Mouse (Mus musculus) CH12.LX (cell line): Measurements from ENCODE around the gene Lmna. TPM values are rescaled to one million over a fixed set of nuclear protein-coding genes. Genes with fewer than 3 reads are reported as not detected.
A peak's percentile ranks its signal among the peaks of the same experiment; 100 is the strongest.

Source experiments
- DNase-seq: peaks from one replicate; pipeline ENCODE4 v3.0.0-alpha.2; 2013; ENCODE audit errors: extremely low read depth
- H3K27ac ChIP-seq: 2 replicates; pipeline ENCODE4 v1.5.1; 2012; ENCODE audit warnings: low read depth, mild to moderate bottlenecking, control low read depth, moderate library complexity; ENCODE audit not compliant: insufficient read depth
- H3K27me3 ChIP-seq: replicated peaks from 2 replicates; pipeline ENCODE3; 2012; ENCODE audit warnings: inconsistent platforms
- H3K36me3 ChIP-seq, 2 experiments: replicated peaks in 1 of 2; 2 replicates each; pipeline versions ENCODE3 to v1.6.1; 2012; ENCODE audit warnings: inconsistent platforms in 1 of 2, low read length in 1 of 2, mild to moderate bottlenecking in 1 of 2, mixed read lengths in 1 of 2, moderate library complexity in 1 of 2; ENCODE audit not compliant: control insufficient read depth in 1 of 2, insufficient read depth in 1 of 2
- H3K4me1 ChIP-seq, 2 experiments: 2 replicates each; pipeline ENCODE4 v1.6.1; 2012; ENCODE audit warnings: inconsistent platforms in 1 of 2, moderate library complexity in 1 of 2; ENCODE audit not compliant: insufficient read depth in 2 of 2, control insufficient read depth in 1 of 2
- H3K4me2 ChIP-seq: 2 replicates; pipeline ENCODE4 v1.6.1; 2012; ENCODE audit warnings: low read depth, mild to moderate bottlenecking, control low read depth; ENCODE audit not compliant: poor library complexity, insufficient read depth, severe bottlenecking
- H3K4me3 ChIP-seq, 3 experiments: fragments of 150-350 bp in 1 of 3; sonication (generic) in 1 of 3; replicated peaks in 1 of 3; 2 replicates each; pipeline versions ENCODE3 to v1.5.1; 2011 to 2012; ENCODE audit warnings: low read depth in 2 of 3, low read length in 2 of 3, mild to moderate bottlenecking in 2 of 3, moderate library complexity in 2 of 3, control low read depth in 1 of 3, improper control_type of control experiment in 1 of 3, inconsistent platforms in 1 of 3, mixed read lengths in 1 of 3; ENCODE audit not compliant: poor library complexity in 1 of 3
- H3K79me2 ChIP-seq: replicated peaks from 2 replicates; pipeline ENCODE4 v1.6.1; 2012; ENCODE audit warnings: mild to moderate bottlenecking, moderate library complexity; ENCODE audit not compliant: control insufficient read depth, poor library complexity, insufficient read depth, severe bottlenecking; ENCODE audit errors: extremely low read depth
- H3K9ac ChIP-seq: 2 replicates; pipeline ENCODE4 v1.6.1; 2012; ENCODE audit warnings: low read depth, mild to moderate bottlenecking, control low read depth, moderate library complexity; ENCODE audit not compliant: insufficient read depth
- H3K9me3 ChIP-seq: replicated peaks from 2 replicates; pipeline ENCODE3; 2012; ENCODE audit warnings: low read length, inconsistent platforms, mixed read lengths
- BHLHE40 ChIP-seq: IDR thresholded peaks from 2 replicates; pipeline ENCODE4 v1.6.1; 2011; ENCODE audit warnings: mild to moderate bottlenecking, low read depth, low read length, improper control_type of control experiment
- CHD1 ChIP-seq: IDR thresholded peaks from 2 replicates; pipeline ENCODE4 v1.6.1; 2012; ENCODE audit warnings: low read depth, low read length, improper control_type of control experiment, inconsistent platforms
- CTCF ChIP-seq, 2 experiments: IDR thresholded peaks in 1 of 2; conservative IDR thresholded peaks in 1 of 2; 2 replicates each; pipeline ENCODE4 v1.5.1; 2011 to 2012; ENCODE audit warnings: low read depth in 2 of 2, low read length in 2 of 2, improper control_type of control experiment in 1 of 2, inconsistent platforms in 1 of 2, mild to moderate bottlenecking in 1 of 2, moderate library complexity in 1 of 2
- E2F4 ChIP-seq: IDR thresholded peaks from 2 replicates; pipeline ENCODE4 v1.6.1; 2011; ENCODE audit warnings: low read depth, low read length, improper control_type of control experiment; ENCODE audit not compliant: insufficient replicate concordance
- EP300 ChIP-seq: IDR thresholded peaks from 2 replicates; pipeline ENCODE4 v1.6.1; 2011; ENCODE audit warnings: low read length, improper control_type of control experiment
- ETS1 ChIP-seq: conservative IDR thresholded peaks from 2 replicates; pipeline ENCODE4 v1.6.1; 2012; ENCODE audit warnings: low read depth, mild to moderate bottlenecking, inconsistent platforms, low read length, improper control_type of control experiment, moderate library complexity
- GABPA ChIP-seq: IDR thresholded peaks from 2 replicates; pipeline ENCODE4 v1.6.1; 2012; ENCODE audit warnings: low read depth, low read length, improper control_type of control experiment, inconsistent platforms; ENCODE audit not compliant: insufficient replicate concordance
- JUN ChIP-seq: IDR thresholded peaks from 2 replicates; pipeline ENCODE4 v1.6.1; 2011; ENCODE audit warnings: low read depth, mild to moderate bottlenecking, low read length, improper control_type of control experiment, moderate library complexity; ENCODE audit not compliant: insufficient read depth
- KAT2A ChIP-seq: IDR thresholded peaks from 2 replicates; pipeline ENCODE4 v1.6.1; 2012; ENCODE audit warnings: low read length, improper control_type of control experiment, inconsistent platforms; ENCODE audit not compliant: insufficient replicate concordance
- MAZ ChIP-seq: IDR thresholded peaks from 2 replicates; pipeline ENCODE4 v1.6.1; 2012; ENCODE audit warnings: low read depth, mild to moderate bottlenecking, inconsistent platforms, low read length, improper control_type of control experiment, moderate library complexity
- MYC ChIP-seq: IDR thresholded peaks from 2 replicates; pipeline ENCODE4 v1.6.1; 2011; ENCODE audit warnings: low read depth, mild to moderate bottlenecking, improper control_type of control experiment, low read length
- NELFE ChIP-seq: IDR thresholded peaks from 2 replicates; pipeline ENCODE4 v1.6.1; 2011; ENCODE audit warnings: low read depth, low read length, improper control_type of control experiment
- TBP ChIP-seq: conservative IDR thresholded peaks from 2 replicates; pipeline ENCODE4 v1.6.1; 2011; ENCODE audit warnings: low read depth, low read length, improper control_type of control experiment
- TCF12 ChIP-seq: IDR thresholded peaks from 2 replicates; pipeline ENCODE4 v1.6.1; 2014; ENCODE audit warnings: low read depth, mild to moderate bottlenecking, inconsistent platforms, low read length, improper control_type of control experiment
- UBTF ChIP-seq: IDR thresholded peaks from 2 replicates; pipeline ENCODE4 v1.6.1; 2012; ENCODE audit warnings: low read depth, mild to moderate bottlenecking, inconsistent platforms, low read length, improper control_type of control experiment, moderate library complexity
- USF1 ChIP-seq: IDR thresholded peaks from 2 replicates; pipeline ENCODE4 v1.6.1; 2014; ENCODE audit warnings: low read depth, mild to moderate bottlenecking, inconsistent platforms, low read length, improper control_type of control experiment
- ZC3H11A ChIP-seq: IDR thresholded peaks from 2 replicates; pipeline ENCODE4 v1.6.1; 2012; ENCODE audit warnings: low read depth, mild to moderate bottlenecking, inconsistent platforms, low read length, improper control_type of control experiment
- ZNF384 ChIP-seq: IDR thresholded peaks from 2 replicates; pipeline ENCODE4 v1.6.1; 2012; ENCODE audit warnings: low read depth, low read length, improper control_type of control experiment, inconsistent platforms
- dilution Hi-C: fragments of 300-500 bp; cut with MboI; formaldehyde crosslinking; loops from 2 replicates; pipeline ENCODE4 v1.14.3; 2020; ENCODE audit warnings: low sequenced_read_pairs; ENCODE audit not compliant: extremely low pct_unique_long_range_greater_than_20kb, extremely low pct_ligation_motif_present
- in situ Hi-C: fragments of 300-500 bp; cut with MboI; formaldehyde crosslinking; loops from 3 replicates; pipeline ENCODE4 v1.14.3; 2019; ENCODE audit warnings: low sequenced_read_pairs, low pct_ligation_motif_present, low pct_unique_long_range_greater_than_20kb, mixed read lengths
- polyA plus RNA-seq: library from polyadenylated mRNA; unstranded; fragments of >175 nt; gene quantifications from 2 replicates; pipeline ENCODE4 v1.2.1, GENCODE M21; 2012; ENCODE audit warnings: low read depth; ENCODE audit not compliant: insufficient read length
- total RNA-seq, 2 experiments: library from RNA; depleted of rRNA; stranded (reverse); fragments of 300-350 nt in 1 of 2; fragments of >200 nt in 1 of 2; gene quantifications; 2 replicates each; pipeline ENCODE4 v1.2.3; 2012 to 2014

The Lmna gene
- total and polyA plus RNA-seq, 3 experiments: 16.1 to 67.7 (median 17.2) TPM

DNA sequence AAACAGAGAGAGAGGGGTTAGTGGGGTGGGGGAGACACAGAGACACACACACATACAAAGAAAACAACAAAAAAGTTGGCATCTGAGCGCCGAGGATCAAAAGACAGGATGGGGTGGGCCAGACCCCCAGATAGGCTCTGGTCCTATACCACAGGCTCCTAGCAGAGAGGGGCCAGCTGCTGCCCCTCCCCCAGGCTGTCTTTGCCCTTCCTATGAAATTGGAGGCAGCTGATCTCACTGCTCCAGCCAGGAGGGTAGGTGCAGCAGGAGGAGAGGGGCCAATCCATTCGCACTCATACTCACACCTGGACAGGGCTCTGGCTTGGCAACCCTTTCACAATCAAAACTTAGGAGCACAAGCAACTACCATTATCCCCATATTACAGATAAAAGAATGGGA, 506 bp downstream of the Lmna start:
- H3K4me3 ChIP-seq: peak overlapping the region; percentile 49 to 61 (median 57)
- TF ChIP-seq MYC (no peak), KAT2A (no peak), BHLHE40 (no peak), EP300 (no peak), MAZ (no peak), USF1 (no peak), CTCF (conservative IDR thresholded peaks at IDR 0.05 in 1 of 2, IDR thresholded peaks at IDR 0.05 in 1 of 2; ENCODE audit: low read depth in 2 of 2, low read length in 2 of 2) (no peak), NELFE (no peak), UBTF (no peak), ZNF384 (no peak), E2F4 (no peak)
- H3K36me3 ChIP-seq: no peaks in the 10 kb centered on the region
- H3K27ac ChIP-seq: peak overlapping the region; percentile 74
- H3K27me3 ChIP-seq: no peaks in the 10 kb centered on the region
- in situ Hi-C loops (no loop called here), dilution Hi-C loops (no loop called here)
- H3K9me3 ChIP-seq: no peaks in the 10 kb centered on the region
- H3K4me2 ChIP-seq: peak overlapping the region; percentile 87
- no peak for DNase-seq
- peak overlapping the region; percentile 51; the same call in 1 of the 2 replicates for H3K9ac ChIP-seq
- H3K79me2 ChIP-seq: no peaks in the 10 kb centered on the region
- H3K4me1 ChIP-seq: peaks cover 27 to 80% of the 10 kb centered on the region in 2 experiments

DNA sequence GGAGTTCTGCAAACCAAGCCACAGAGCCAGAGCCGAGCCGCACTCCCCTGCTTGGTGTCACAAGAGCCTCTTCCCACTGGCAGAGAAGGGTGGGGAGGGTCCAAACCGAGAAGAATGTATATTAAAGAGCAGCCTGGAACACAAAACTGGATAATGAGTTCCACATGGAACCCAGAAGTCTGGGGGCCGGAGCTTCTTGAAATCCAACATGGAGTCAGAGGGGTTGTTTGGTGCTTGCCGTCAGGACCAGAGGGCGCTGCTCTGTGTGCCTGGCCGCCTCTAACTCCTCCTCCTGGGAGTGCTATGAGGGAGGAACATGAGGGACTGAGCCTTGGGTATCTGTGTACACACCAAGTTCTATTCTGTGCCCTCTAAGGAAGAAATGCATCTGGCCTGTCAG, 4.0 kb downstream of the Lmna start:
- H3K9me3 ChIP-seq: no peaks in the 10 kb centered on the region
- DNase-seq: no peak
- dilution Hi-C loops (no loop called here), in situ Hi-C loops (no loop called here)
- peaks cover 10% of the 10 kb centered on the region for H3K27me3 ChIP-seq
- TF ChIP-seq CHD1 (no peak), CTCF (conservative IDR thresholded peaks at IDR 0.05 in 1 of 2, IDR thresholded peaks at IDR 0.05 in 1 of 2; ENCODE audit: low read depth in 2 of 2, low read length in 2 of 2) (0 out of 4 replicates have a peak, but pooled peaks of 1 of the 2 experiments have one; percentile 14), GABPA (no peak), TBP (no peak), ETS1 (no peak), JUN (no peak), ZC3H11A (no peak), TCF12 (no peak), E2F4 (no peak)
- peaks cover 18 to 80% of the 10 kb centered on the region in 2 experiments for H3K4me1 ChIP-seq
- no peak overlapping the region for H3K4me3 ChIP-seq
- no peak overlapping the region for H3K27ac ChIP-seq
- no peak overlapping the region for H3K9ac ChIP-seq
- no peaks in the 10 kb centered on the region; the same call in 1 of the 2 replicates for H3K79me2 ChIP-seq
- H3K4me2 ChIP-seq: no peak overlapping the region
- no peaks in the 10 kb centered on the region for H3K36me3 ChIP-seq
